Mouse (Mus musculus): ENCODE measurements around the gene Eva1c. TPM values are rescaled to one million over a fixed set of nuclear protein-coding genes. Genes with fewer than 3 reads are reported as not detected.

Eva1c gene
- total RNA-seq, 2 experiments from 2014 or later = 1.8 to 1.9 TPM

GRCm38 (mm10) chr16:90850881-90851280 lies 24.4 kb downstream of the Eva1c start:
- DNase-seq (ENCODE audit: extremely low spot score in 1 of 2, low spot score in 2 of 2) = no peak

GRCm38 (mm10) chr16:90851621-90852334 lies 25.3 kb downstream of the Eva1c start:
- DNase-seq (ENCODE audit: extremely low spot score in 1 of 2, low spot score in 2 of 2) = no peak
- intact Hi-C loops (cut with DNase I) = no loop called here

More at GRCm38 (mm10) chr16:90850881-90851280, 24.4 kb downstream of the Eva1c start:
- intact Hi-C loops (cut with DNase I) = no loop called here

GRCm38 (mm10) chr16:90856552-90857200 lies 30.2 kb downstream of the Eva1c start:
- intact Hi-C loops (cut with DNase I) = no loop called here
- DNase-seq (ENCODE audit: extremely low spot score in 1 of 2, low spot score in 2 of 2) = no peak

- intact Hi-C loops (cut with DNase I) = no loop called here
- no peak for DNase-seq (ENCODE audit: extremely low spot score in 1 of 2, low spot score in 2 of 2)
Observed at GRCm38 (mm10) chr16:90858206-90858605, 31.7 kb downstream of the Eva1c start.

DNA sequence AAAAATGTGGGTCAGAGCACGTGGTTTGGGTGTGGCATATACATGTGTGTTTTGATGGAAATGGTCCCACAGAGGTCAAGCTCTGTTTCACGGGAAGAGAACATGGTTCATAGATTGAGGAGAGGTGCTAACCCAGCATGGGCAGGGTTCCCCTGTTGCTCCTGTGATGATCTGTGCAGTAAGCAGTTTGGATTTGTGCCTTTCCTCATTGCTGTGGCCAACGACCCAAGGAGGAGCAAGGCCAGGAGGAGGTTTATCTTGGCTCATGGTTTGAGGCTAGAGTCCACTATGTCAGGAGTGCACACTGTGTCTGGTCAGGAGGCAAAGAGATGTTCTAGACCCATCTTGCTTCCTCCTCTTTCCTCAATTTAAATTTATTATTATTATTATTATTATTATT lies 36.5 kb downstream of the Eva1c start:
- intact Hi-C loops (cut with DNase I) = no loop called here
- no peak for DNase-seq (ENCODE audit: extremely low spot score in 1 of 2, low spot score in 2 of 2)

DNA sequence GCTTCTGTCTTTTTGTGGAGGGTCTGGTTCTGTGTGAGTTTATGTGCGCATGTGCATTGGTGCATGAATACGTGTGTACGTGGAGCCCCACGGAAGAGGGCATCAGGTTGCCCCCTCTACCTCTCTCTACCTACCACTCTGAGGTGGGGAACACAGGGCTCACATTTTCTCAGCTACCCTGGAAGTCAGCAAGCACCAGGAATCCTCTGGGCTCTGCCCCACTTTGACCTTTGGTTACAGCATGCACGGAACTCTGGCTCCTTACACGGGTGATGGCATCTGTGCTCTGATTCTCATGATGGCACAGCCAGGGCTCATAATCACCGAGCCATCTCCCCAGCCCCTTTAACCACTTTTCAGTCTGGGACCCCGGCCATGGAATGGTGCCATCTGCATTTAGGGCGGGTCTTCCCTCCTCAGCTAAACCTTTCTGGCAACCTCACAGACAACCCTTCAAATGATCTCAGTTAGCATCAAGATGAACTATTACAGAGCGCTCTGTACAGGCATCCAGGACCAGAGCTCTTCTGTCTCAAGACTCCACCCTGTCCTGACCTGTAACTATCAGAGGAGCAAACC lies 37.0 kb downstream of the Eva1c start:
- intact Hi-C loops (cut with DNase I) = no loop called here

GRCm38 (mm10) chr16:90864693-90865092 lies 38.2 kb downstream of the Eva1c start:
- intact Hi-C loops (cut with DNase I) = no loop called here
- no peak for DNase-seq (ENCODE audit: extremely low spot score in 1 of 2, low spot score in 2 of 2)

More for the DNA sequence above, 37.0 kb downstream of the Eva1c start:
- DNase-seq (ENCODE audit: extremely low spot score in 1 of 2, low spot score in 2 of 2) = no peak

GRCm38 (mm10) chr16:90865652-90866051 lies 39.1 kb downstream of the Eva1c start:
- intact Hi-C loops (cut with DNase I) = no loop called here
- DNase-seq (ENCODE audit: extremely low spot score in 1 of 2, low spot score in 2 of 2) = no peak

DNA sequence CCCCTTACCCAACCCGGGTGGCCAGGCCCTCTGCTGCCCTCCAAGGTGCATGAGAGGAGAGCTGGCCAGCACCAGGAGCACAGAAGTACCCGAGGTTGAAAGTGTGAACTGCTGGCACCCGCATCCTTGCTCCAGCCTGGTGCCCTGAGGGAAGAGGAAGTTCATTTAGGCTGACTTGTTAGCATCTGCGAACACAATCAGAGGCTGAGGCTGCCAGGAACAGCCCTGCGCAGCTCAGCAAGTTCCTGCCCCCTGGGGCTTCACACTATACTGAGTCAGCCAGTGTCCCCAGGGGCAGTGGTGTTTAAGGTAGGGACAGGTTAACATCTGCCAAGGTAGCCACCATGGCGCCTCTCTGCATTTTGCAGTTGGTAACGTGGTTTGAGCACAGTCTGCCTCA lies 41.6 kb downstream of the Eva1c start:
- no peak for DNase-seq (ENCODE audit: extremely low spot score in 1 of 2, low spot score in 2 of 2)
- intact Hi-C loops (cut with DNase I) = no loop called here

DNA sequence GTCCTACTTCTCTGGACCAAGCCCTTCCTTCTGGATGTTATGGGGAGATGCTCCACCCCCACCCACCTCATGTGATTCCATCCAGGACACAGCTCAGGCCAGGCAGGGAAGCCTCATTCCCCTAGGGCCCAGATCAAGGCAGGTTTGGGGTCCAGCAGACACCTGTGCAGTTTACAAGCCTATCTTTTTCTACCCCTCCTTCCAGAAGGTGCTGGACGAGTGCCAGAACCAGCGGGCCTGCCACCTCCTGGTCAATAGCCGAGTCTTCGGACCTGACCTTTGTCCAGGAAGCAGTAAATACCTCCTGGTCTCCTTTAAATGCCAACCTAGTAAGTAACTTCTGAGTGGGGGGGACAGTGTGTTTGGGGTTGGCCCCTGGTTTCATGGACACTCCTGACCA lies 42.8 kb downstream of the Eva1c start:
- peak in 1 of 2 experiments; percentile 35 for DNase-seq (ENCODE audit: extremely low spot score in 1 of 2, low spot score in 2 of 2)
- intact Hi-C loops (cut with DNase I) = no loop called here

DNA sequence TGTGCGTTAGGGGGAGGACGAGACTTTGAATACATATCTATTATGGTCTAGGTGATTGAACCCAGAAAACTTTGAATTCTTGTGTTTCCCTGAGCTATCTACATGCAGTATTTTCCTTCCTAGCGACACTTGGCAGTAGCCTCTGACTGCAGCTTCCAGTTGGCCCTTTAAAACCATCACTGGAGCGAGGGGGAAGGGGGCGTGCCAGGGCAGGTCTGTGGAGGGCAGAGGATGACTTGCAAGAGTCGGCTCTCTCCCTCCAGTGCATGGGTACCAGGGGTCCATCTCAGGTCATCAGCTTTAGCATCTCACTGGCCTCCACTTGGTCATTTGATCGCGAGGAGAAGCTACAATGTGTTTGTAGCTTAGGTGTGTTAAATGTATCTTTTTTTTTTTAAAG lies 46.4 kb downstream of the Eva1c start:
- intact Hi-C loops (cut with DNase I) = no loop called here
- no peak for DNase-seq (ENCODE audit: extremely low spot score in 1 of 2, low spot score in 2 of 2)

DNA sequence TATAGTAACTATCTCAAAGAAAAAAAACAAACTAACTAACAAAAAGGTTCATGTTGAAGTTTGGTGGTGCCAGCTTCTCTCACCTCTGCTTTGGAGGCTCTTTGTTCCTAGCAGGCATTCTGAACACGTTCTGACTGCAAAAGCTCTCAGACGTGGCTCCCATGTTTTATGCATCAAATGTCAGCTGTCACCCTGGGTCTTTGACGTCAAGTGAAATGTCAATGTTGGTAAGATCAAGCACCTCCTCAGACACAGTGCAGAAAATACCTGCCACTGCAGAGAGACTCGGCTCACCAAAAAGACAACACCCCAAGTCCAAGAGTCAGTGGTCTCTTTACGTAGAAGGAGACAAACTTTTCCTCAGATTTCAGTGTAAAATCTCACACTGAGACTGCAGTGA lies 48.0 kb downstream of the Eva1c start:
- intact Hi-C loops (cut with DNase I) = no loop called here
- no peak for DNase-seq (ENCODE audit: extremely low spot score in 1 of 2, low spot score in 2 of 2)

- DNase-seq (ENCODE audit: extremely low spot score in 1 of 2, low spot score in 2 of 2) = no peak
- intact Hi-C loops (cut with DNase I) = no loop called here
Observed at GRCm38 (mm10) chr16:90878135-90878860, 51.8 kb downstream of the Eva1c start.

DNA sequence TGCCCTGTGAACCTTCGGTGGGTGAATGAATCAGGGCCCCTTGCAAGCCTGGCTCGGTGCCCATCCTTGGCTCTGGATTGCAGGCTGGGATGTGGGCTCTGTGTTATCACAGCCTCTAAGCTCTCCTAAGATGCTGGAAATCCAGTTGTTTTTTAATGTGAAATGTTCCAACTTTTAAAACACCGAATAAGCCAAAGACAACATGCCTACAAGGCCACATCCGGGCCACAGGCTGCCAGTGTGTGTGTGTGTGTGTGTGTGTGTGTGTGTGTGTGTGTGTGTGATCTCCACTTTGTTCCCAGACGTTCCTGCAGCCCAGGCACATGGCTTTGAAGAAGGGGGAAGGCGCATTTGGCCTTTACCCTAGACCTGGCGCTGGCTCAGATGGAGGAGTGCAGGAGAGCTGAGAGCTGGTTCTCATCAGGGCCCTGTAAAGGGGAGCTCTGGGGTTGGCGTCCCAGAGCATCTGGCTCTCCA lies 56.0 kb downstream of the Eva1c start:
- intact Hi-C loops (cut with DNase I) = no loop called here
- peak in 1 of 2 experiments; percentile 66 for DNase-seq (ENCODE audit: extremely low spot score in 1 of 2, low spot score in 2 of 2)

DNA sequence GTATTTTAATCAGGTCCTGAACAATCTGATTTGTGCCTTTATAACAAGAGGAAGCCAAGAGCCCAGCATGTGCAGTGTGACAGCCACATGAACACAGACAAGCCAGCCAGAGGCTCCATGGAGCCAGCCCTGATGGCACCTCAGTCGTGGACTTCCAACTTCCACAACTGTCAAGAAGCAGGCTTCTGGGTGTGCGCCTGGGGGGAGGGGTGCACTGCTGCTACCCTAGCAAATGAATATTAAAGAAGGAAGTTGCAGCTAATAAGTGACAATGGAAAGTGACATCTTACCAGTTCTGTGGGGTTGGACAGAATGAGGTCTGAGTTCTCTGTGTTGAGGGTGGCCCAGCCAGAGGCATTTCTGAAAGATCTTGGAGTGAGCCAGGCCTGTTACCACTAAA lies 58.8 kb downstream of the Eva1c start:
- DNase-seq (ENCODE audit: extremely low spot score in 1 of 2, low spot score in 2 of 2) = no peak
- intact Hi-C loops (cut with DNase I) = no loop called here

DNA sequence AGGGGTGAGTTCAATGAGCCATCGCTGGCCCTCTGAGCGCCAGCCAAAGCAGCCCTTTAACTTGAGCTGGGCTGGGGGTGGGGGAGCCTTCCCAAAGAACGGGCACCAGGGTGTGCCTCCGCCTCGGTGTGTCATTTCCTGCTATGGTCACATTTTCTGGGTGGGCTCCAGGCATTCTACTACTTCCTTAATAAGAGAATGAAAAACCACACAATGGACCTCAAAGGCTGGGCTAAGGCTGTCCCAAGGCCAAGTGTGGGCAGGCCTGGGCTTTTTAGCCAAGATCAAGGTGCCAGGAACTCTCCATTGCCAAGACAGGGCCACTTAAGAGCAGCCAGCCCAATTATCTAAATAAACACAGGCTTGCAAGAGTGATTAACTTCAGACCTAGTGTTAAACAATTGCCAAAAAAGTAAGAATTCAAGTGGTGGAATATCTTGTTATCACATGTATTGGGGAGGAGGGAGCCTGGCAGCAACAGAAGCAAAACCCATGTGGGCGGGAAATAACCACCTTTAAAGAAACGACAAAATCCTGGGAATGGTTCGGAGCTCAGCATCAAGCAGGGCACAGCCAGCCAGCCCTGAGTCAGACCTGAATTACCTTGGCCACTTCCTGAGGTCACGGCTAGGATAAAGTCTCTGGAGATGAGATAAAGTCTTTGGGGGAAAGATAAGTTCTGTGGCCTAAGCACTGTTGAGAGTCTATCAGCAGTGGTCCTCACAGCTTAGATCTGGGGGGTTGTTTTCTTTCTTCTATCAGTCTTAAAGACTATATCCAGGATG lies 59.5 kb downstream of the Eva1c start:
- intact Hi-C loops (cut with DNase I) = no loop called here
- peak in 1 of 2 experiments; percentile 48 for DNase-seq (ENCODE audit: extremely low spot score in 1 of 2, low spot score in 2 of 2)

DNA sequence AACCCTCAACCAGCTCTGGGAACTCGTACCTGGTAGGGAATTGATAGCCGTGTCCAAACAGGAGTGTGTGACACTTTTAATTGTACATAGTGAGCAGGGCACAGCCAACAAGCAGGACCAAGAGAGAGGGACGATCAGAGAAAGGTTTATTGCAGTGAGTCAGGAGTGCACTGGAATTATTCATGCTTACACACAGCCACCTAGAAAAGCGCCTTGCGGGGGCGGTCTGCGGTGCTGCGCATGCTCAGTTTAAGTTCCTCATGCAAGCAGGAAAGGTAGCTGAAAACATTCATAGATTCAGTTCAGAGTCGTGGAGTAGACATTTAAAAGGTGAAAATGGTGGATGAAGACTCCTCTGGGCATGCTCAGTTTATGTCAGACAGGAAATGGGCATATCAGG lies 64.2 kb downstream of the Eva1c start:
- DNase-seq (ENCODE audit: extremely low spot score in 1 of 2, low spot score in 2 of 2) = no peak
- intact Hi-C loops (cut with DNase I) = no loop called here

- DNase-seq (ENCODE audit: extremely low spot score in 1 of 2, low spot score in 2 of 2) = no peak
Observed at GRCm38 (mm10) chr16:90891601-90892000, 65.1 kb downstream of the Eva1c start.

DNA sequence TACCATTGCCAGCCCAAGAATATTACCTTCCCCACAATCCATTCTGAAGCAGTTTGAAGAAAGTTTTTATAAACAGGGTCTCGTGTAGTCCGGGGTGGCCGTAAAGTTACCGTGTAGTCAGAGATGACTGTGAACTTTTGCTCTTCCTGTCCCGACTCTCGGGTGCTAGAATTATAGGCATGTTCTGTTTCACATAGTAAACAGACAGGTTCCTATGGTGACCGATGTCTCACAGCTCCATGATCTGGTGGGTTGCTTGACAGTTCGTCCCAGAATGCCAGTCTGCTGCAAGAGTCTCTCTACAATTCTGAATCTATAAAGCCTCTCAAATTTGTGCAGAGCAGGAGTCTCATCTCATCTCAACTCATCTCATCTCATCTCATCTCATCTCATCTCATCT lies 65.6 kb downstream of the Eva1c start:
- intact Hi-C loops (cut with DNase I) = no loop called here
- DNase-seq (ENCODE audit: extremely low spot score in 1 of 2, low spot score in 2 of 2) = no peak

More at GRCm38 (mm10) chr16:90891601-90892000, 65.1 kb downstream of the Eva1c start:
- intact Hi-C loops (cut with DNase I) = no loop called here
